Mouse (Mus musculus) cerebellum, adult 2 months (tissue): ENCODE data around the gene Fbxl20.

ENCODE experiments used
- CTCF ChIP-seq: fragments of 200-500 bp; IDR thresholded peaks from 2 replicates; pipeline ENCODE4 v1.5.1; 2011; ENCODE audit warnings: low read depth, mild to moderate bottlenecking, control low read depth, low read length, moderate library complexity, borderline replicate concordance; ENCODE audit not compliant: insufficient read depth
- POLR2A ChIP-seq: fragments of 200-500 bp; IDR thresholded peaks from 2 replicates; pipeline ENCODE4 v1.6.1; 2011; ENCODE audit warnings: low read length, control low read depth, borderline replicate concordance; ENCODE audit not compliant: insufficient read depth

DNA sequence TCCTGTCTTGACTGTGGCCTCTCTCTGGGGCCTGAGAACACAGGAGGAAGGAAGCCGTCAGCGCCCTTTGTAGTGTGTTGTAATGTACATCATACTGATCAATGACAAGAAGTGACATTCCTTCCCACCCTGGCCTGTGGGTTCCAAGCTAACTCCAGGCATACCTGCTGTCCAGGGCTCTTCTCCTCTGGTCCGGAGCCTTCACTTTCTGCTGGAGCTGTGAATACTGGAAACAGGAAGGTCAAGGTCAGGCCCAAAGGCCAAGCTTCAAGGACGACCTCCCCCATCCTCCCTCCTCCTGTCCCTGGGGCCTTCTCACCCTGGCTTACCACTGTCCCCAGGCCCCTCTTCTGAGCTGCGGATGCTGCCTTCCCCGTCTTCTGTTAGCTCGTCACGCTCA lies 109.2 kb downstream of the Fbxl20 start:
- TF ChIP-seq POLR2A: no peak
- no peak for TF ChIP-seq CTCF
